Mouse (Mus musculus): ENCODE results near the gene Creb3l2. TPM values are rescaled to one million over a fixed set of nuclear protein-coding genes. Genes with fewer than 3 reads are reported as not detected.

The Creb3l2 gene
- polyA plus RNA-seq, 1 experiment = 6.8 TPM

DNA sequence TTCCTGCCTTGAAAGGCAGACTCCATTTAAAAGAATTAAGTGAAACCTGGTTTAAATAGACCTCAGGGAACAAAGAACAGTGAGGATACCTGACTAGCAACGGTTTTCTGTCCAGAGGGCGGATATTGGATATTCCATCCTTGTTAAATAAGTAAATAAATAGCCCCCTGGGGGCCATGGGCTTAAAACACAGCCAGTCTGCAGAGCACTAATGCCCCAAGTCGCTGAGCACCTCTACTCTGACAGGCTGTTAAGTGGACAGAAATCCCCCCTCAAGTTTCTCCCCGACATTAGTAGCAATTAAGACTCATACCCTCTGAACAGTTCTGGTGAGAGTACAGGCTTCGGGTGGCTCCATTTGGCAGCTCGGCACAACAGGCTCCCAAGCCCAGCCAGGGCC lies 48.7 kb downstream of the Creb3l2 start:
- no peak overlapping the region for H3K4me3 ChIP-seq (ENCODE audit: extremely low read depth, insufficient read depth, insufficient read length)
- WGBS = 92% methylated on average over 6 of the region's 6 CpGs
- H3K4me1 ChIP-seq (ENCODE audit: control insufficient read depth, insufficient read depth, insufficient read length) = no peaks in the 10 kb centered on the region
- TF ChIP-seq POLR2A (IDR thresholded peaks at IDR 0.05; ENCODE audit: low read depth, low read length) (no peak), CTCF (IDR thresholded peaks at IDR 0.05; ENCODE audit: extremely low read depth, insufficient read depth, insufficient read length, insufficient replicate concordance) (no peak)
- no peak overlapping the region for H3K27ac ChIP-seq (ENCODE audit: insufficient read depth, low read length)
- no peaks in the 10 kb centered on the region for H3K27me3 ChIP-seq (ENCODE audit: control insufficient read depth, insufficient read depth, low read length)
- no peak for DNase-seq (ENCODE audit: low read depth in 1 of 2, low spot score in 2 of 2)
- no peaks in the 10 kb centered on the region for H3K36me3 ChIP-seq (ENCODE audit: control insufficient read depth, insufficient read depth, low read length)

DNA sequence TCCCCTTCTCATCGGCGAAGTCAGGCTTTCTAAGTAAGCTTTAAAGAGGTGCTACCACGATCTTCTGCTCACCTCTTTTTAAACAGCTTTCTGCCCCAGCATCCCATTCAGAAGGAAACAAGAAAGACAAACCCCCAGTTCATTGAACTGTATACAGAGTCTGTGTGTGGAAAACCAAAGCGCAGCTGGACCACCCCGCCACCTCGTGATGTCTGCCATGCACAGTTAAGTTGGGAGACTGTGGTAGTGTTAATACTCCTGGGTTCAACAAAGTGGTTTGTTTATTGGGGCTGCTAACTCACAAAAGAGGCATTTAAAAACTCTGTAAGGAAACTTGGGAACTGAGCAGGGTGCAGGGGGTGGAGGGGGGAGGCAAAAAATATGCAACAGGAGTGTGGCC lies 49.7 kb downstream of the Creb3l2 start:
- no peak for DNase-seq (ENCODE audit: low read depth in 1 of 2, low spot score in 2 of 2)
- Histone ChIP-seq H3K27me3 (ENCODE audit: control insufficient read depth, insufficient read depth, low read length) (no peaks in the 10 kb centered on the region), H3K27ac (ENCODE audit: insufficient read depth, low read length) (no peak overlapping the region), H3K36me3 (ENCODE audit: control insufficient read depth, insufficient read depth, low read length) (no peaks in the 10 kb centered on the region), H3K4me3 (ENCODE audit: extremely low read depth, insufficient read depth, insufficient read length) (no peak overlapping the region), H3K4me1 (ENCODE audit: control insufficient read depth, insufficient read depth, insufficient read length) (no peaks in the 10 kb centered on the region)
- 95% methylated on average over 6 of the region's 6 CpGs for WGBS
- no peak for TF ChIP-seq CTCF (IDR thresholded peaks at IDR 0.05; ENCODE audit: extremely low read depth, insufficient read depth, insufficient read length, insufficient replicate concordance)
- no peak for TF ChIP-seq POLR2A (IDR thresholded peaks at IDR 0.05; ENCODE audit: low read depth, low read length)

- Histone ChIP-seq H3K27ac (ENCODE audit: insufficient read depth, low read length) (no peak overlapping the region), H3K4me3 (ENCODE audit: extremely low read depth, insufficient read depth, insufficient read length) (no peak overlapping the region), H3K27me3 (ENCODE audit: control insufficient read depth, insufficient read depth, low read length) (no peaks in the 10 kb centered on the region), H3K4me1 (ENCODE audit: control insufficient read depth, insufficient read depth, insufficient read length) (no peaks in the 10 kb centered on the region), H3K36me3 (ENCODE audit: control insufficient read depth, insufficient read depth, low read length) (no peaks in the 10 kb centered on the region)
- no peak for DNase-seq (ENCODE audit: low read depth in 1 of 2, low spot score in 2 of 2)
- 87% methylated on average over 7 of the region's 7 CpGs for WGBS
- TF ChIP-seq POLR2A (IDR thresholded peaks at IDR 0.05; ENCODE audit: low read depth, low read length) = no peak
- TF ChIP-seq CTCF (IDR thresholded peaks at IDR 0.05; ENCODE audit: extremely low read depth, insufficient read depth, insufficient read length, insufficient replicate concordance) = no peak
These were observed 50.6 kb downstream of the Creb3l2 start for GRCm38 (mm10) chr6:37391313-37391712.

DNA sequence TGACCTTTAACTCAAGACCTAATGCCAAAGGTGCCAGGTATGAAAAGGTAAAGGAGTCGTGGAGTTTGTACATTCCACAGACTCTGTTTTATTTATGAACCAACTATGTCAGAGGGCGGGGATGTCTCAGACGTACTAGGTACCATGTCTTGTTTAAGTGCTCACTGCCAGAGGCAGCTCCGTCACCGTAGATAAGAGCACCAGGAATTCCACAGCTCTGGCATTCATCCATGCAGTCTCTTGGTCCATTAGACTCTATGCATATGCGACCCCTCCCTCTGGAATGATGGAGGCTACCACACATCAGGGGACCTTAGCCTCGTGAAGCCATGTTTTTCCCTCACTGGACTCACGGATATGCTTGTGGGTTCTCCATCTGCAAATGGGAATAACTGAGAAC lies 53.0 kb downstream of the Creb3l2 start:
- TF ChIP-seq POLR2A (IDR thresholded peaks at IDR 0.05; ENCODE audit: low read depth, low read length) (no peak), CTCF (IDR thresholded peaks at IDR 0.05; ENCODE audit: extremely low read depth, insufficient read depth, insufficient read length, insufficient replicate concordance) (no peak)
- Histone ChIP-seq H3K27me3 (ENCODE audit: control insufficient read depth, insufficient read depth, low read length) (no peaks in the 10 kb centered on the region), H3K4me1 (ENCODE audit: control insufficient read depth, insufficient read depth, insufficient read length) (no peaks in the 10 kb centered on the region), H3K36me3 (ENCODE audit: control insufficient read depth, insufficient read depth, low read length) (no peaks in the 10 kb centered on the region), H3K4me3 (ENCODE audit: extremely low read depth, insufficient read depth, insufficient read length) (no peak overlapping the region), H3K27ac (ENCODE audit: insufficient read depth, low read length) (no peak overlapping the region)
- DNase-seq (ENCODE audit: low read depth in 1 of 2, low spot score in 2 of 2) = no peak
- 90% methylated on average over 8 of the region's 8 CpGs for WGBS

DNA sequence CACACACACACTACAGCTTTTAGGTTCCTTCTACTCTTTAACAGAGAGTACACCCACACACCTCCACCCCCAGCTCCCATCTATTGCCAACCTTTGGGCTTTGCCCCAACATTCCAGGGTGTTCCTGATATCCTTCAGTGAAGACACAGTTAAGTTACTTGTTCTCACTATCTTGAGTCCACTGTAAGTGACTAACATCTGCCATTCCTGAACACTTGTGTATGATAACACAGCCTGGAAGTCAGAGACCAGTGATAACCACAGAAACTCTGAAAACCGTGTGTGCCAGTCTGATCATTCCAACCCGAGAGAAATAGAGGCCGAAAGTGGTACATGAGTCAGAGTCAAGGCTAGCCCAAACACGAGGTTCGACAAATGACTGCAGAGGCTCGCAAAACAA lies 53.4 kb downstream of the Creb3l2 start:
- H3K36me3 ChIP-seq (ENCODE audit: control insufficient read depth, insufficient read depth, low read length) = no peaks in the 10 kb centered on the region
- H3K27me3 ChIP-seq (ENCODE audit: control insufficient read depth, insufficient read depth, low read length) = no peaks in the 10 kb centered on the region
- H3K27ac ChIP-seq (ENCODE audit: insufficient read depth, low read length) = no peak overlapping the region
- WGBS = 84% methylated on average over 6 of the region's 6 CpGs
- H3K4me3 ChIP-seq (ENCODE audit: extremely low read depth, insufficient read depth, insufficient read length) = no peak overlapping the region
- TF ChIP-seq POLR2A (IDR thresholded peaks at IDR 0.05; ENCODE audit: low read depth, low read length) = no peak
- no peak for TF ChIP-seq CTCF (IDR thresholded peaks at IDR 0.05; ENCODE audit: extremely low read depth, insufficient read depth, insufficient read length, insufficient replicate concordance)
- no peak for DNase-seq (ENCODE audit: low read depth in 1 of 2, low spot score in 2 of 2)
- no peaks in the 10 kb centered on the region for H3K4me1 ChIP-seq (ENCODE audit: control insufficient read depth, insufficient read depth, insufficient read length)

GRCm38 (mm10) chr6:37387281-37387680 lies 54.7 kb downstream of the Creb3l2 start:
- Histone ChIP-seq H3K36me3 (ENCODE audit: control insufficient read depth, insufficient read depth, low read length) (no peaks in the 10 kb centered on the region), H3K27me3 (ENCODE audit: control insufficient read depth, insufficient read depth, low read length) (no peaks in the 10 kb centered on the region), H3K4me1 (ENCODE audit: control insufficient read depth, insufficient read depth, insufficient read length) (no peaks in the 10 kb centered on the region), H3K4me3 (ENCODE audit: extremely low read depth, insufficient read depth, insufficient read length) (no peak overlapping the region), H3K27ac (ENCODE audit: insufficient read depth, low read length) (no peak overlapping the region)
- DNase-seq (ENCODE audit: low read depth in 1 of 2, low spot score in 2 of 2) = no peak
- TF ChIP-seq POLR2A (IDR thresholded peaks at IDR 0.05; ENCODE audit: low read depth, low read length) (no peak), CTCF (IDR thresholded peaks at IDR 0.05; ENCODE audit: extremely low read depth, insufficient read depth, insufficient read length, insufficient replicate concordance) (no peak)
- WGBS = 89% methylated on average over 4 of the region's 4 CpGs

DNA sequence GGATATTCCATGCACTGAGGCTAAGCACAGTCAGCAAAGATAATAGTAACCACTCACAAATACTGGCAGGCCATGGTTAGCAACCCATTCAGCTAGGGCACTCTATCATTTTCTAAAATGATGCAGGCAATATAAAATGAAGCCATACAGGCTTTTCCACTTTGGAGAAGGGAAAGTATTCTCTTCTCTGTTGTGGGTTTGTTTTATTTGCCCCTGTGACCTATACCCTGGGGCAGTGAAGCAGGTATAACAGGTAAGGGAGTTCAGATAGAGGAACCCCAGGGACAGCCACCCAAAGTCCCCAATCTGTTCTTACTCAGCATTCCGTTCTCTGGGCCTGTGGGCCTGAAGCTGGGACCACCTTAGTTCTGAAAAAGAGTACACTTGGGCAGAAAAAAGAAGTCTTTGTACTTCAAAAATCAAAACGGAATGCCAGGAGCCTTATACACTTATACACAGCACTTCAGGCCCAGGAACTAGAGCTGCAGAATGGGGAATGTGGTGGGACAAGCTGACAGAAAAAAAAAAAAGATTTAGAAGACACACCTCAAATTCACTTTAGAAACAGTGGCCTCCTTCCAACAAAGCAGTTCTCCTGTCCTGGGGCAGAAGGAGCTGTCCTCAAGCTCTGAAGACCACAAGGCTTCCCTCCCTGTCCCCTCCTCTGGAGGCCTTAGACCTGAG lies 56.2 kb downstream of the Creb3l2 start:
- Histone ChIP-seq H3K27ac (ENCODE audit: insufficient read depth, low read length) (no peak overlapping the region), H3K4me3 (ENCODE audit: extremely low read depth, insufficient read depth, insufficient read length) (no peak overlapping the region), H3K27me3 (ENCODE audit: control insufficient read depth, insufficient read depth, low read length) (no peaks in the 10 kb centered on the region), H3K4me1 (ENCODE audit: control insufficient read depth, insufficient read depth, insufficient read length) (no peaks in the 10 kb centered on the region), H3K36me3 (ENCODE audit: control insufficient read depth, insufficient read depth, low read length) (no peaks in the 10 kb centered on the region)
- no peak for DNase-seq (ENCODE audit: low read depth in 1 of 2, low spot score in 2 of 2)
- 89% methylated on average over 2 of the region's 2 CpGs for WGBS
- no peak for TF ChIP-seq POLR2A (IDR thresholded peaks at IDR 0.05; ENCODE audit: low read depth, low read length)
- TF ChIP-seq CTCF (IDR thresholded peaks at IDR 0.05; ENCODE audit: extremely low read depth, insufficient read depth, insufficient read length, insufficient replicate concordance) = no peak
